Mouse (Mus musculus): ENCODE data around the gene Nkapd1. TPM values are rescaled to one million over a fixed set of nuclear protein-coding genes. Genes with fewer than 3 reads are reported as not detected.

The Nkapd1 gene
- polyA plus RNA-seq, 1 experiment from 2014 or later: 27.0 TPM

GRCm38 (mm10) chr9:50594794-50595417, 22.4 kb downstream of the Nkapd1 start:
- no peaks in the 10 kb centered on the region for H3K27me3 ChIP-seq
- no peak for ATAC-seq (ENCODE audit: low FRiP score)
- H3K4me2 ChIP-seq: no peak overlapping the region
- H3K4me1 ChIP-seq: no peaks in the 10 kb centered on the region
- H3K9me3 ChIP-seq: no peaks in the 10 kb centered on the region
- H3K4me3 ChIP-seq (replicated peaks): no peak overlapping the region
- H3K9ac ChIP-seq: no peak overlapping the region
- WGBS: 83% methylated on average over 12 of the region's 12 CpGs
- no peak overlapping the region for H3K27ac ChIP-seq
- peaks cover 48% of the 10 kb centered on the region for H3K36me3 ChIP-seq (replicated peaks)

- Histone ChIP-seq H3K27ac (no peak overlapping the region), H3K36me3 (replicated peaks) (peaks cover 38% of the 10 kb centered on the region), H3K4me3 (replicated peaks) (no peak overlapping the region), H3K9ac (no peak overlapping the region), H3K4me2 (no peak overlapping the region), H3K9me3 (no peaks in the 10 kb centered on the region), H3K27me3 (no peaks in the 10 kb centered on the region), H3K4me1 (no peaks in the 10 kb centered on the region)
- 73% methylated on average over 3 of the region's 3 CpGs for WGBS
- no peak for ATAC-seq (ENCODE audit: low FRiP score)
Observed at GRCm38 (mm10) chr9:50593544-50593943, 23.7 kb downstream of the Nkapd1 start.

- Histone ChIP-seq H3K9ac (no peak overlapping the region), H3K27me3 (no peaks in the 10 kb centered on the region), H3K27ac (no peak overlapping the region), H3K4me3 (replicated peaks) (no peak overlapping the region), H3K4me1 (no peaks in the 10 kb centered on the region), H3K9me3 (no peaks in the 10 kb centered on the region), H3K36me3 (replicated peaks) (peaks cover 32% of the 10 kb centered on the region), H3K4me2 (no peak overlapping the region)
- WGBS: 90% methylated on average over 9 of the region's 9 CpGs
- ATAC-seq (ENCODE audit: low FRiP score): no peak
Observed at GRCm38 (mm10) chr9:50592955-50593354, 24.3 kb downstream of the Nkapd1 start.

GRCm38 (mm10) chr9:50590856-50591518, 26.3 kb downstream of the Nkapd1 start:
- H3K4me1 ChIP-seq: no peaks in the 10 kb centered on the region
- H3K4me2 ChIP-seq: no peak overlapping the region
- no peak overlapping the region for H3K27ac ChIP-seq
- H3K9me3 ChIP-seq: no peaks in the 10 kb centered on the region
- no peak for ATAC-seq (ENCODE audit: low FRiP score)
- H3K27me3 ChIP-seq: no peaks in the 10 kb centered on the region
- no peak overlapping the region for H3K4me3 ChIP-seq (replicated peaks)
- WGBS: 76% methylated on average over 10 of the region's 10 CpGs
- peaks cover 13% of the 10 kb centered on the region for H3K36me3 ChIP-seq (replicated peaks)
- no peak overlapping the region for H3K9ac ChIP-seq

GRCm38 (mm10) chr9:50586955-50587354, 30.3 kb downstream of the Nkapd1 start:
- Histone ChIP-seq H3K4me3 (replicated peaks) (no peak overlapping the region), H3K4me1 (no peaks in the 10 kb centered on the region), H3K9ac (no peak overlapping the region), H3K27me3 (no peaks in the 10 kb centered on the region), H3K9me3 (no peaks in the 10 kb centered on the region), H3K4me2 (no peak overlapping the region), H3K27ac (no peak overlapping the region), H3K36me3 (replicated peaks) (no peaks in the 10 kb centered on the region)
- no peak for ATAC-seq (ENCODE audit: low FRiP score)
- 83% methylated on average over 4 of the region's 4 CpGs for WGBS

- H3K9me3 ChIP-seq: no peaks in the 10 kb centered on the region
- ATAC-seq (ENCODE audit: low FRiP score): no peak
- H3K27me3 ChIP-seq: no peaks in the 10 kb centered on the region
- 90% methylated on average over 6 of the region's 6 CpGs for WGBS
- no peaks in the 10 kb centered on the region for H3K36me3 ChIP-seq (replicated peaks)
- H3K27ac ChIP-seq: no peak overlapping the region
- no peak overlapping the region for H3K9ac ChIP-seq
- H3K4me3 ChIP-seq (replicated peaks): no peak overlapping the region
- H3K4me1 ChIP-seq: no peaks in the 10 kb centered on the region
- no peak overlapping the region for H3K4me2 ChIP-seq
Observed at GRCm38 (mm10) chr9:50585145-50585818, 32.0 kb downstream of the Nkapd1 start.

- H3K9me3 ChIP-seq: no peaks in the 10 kb centered on the region
- WGBS: 23% methylated on average over 4 of the region's 4 CpGs
- H3K9ac ChIP-seq: no peak overlapping the region
- H3K4me2 ChIP-seq: no peak overlapping the region
- no peaks in the 10 kb centered on the region for H3K27me3 ChIP-seq
- no peak overlapping the region for H3K27ac ChIP-seq
- no peaks in the 10 kb centered on the region for H3K4me1 ChIP-seq
- H3K36me3 ChIP-seq (replicated peaks): no peaks in the 10 kb centered on the region
- ATAC-seq (ENCODE audit: low FRiP score): no peak
- no peak overlapping the region for H3K4me3 ChIP-seq (replicated peaks)
Observed at GRCm38 (mm10) chr9:50580370-50580769, 36.9 kb downstream of the Nkapd1 start.

GRCm38 (mm10) chr9:50569599-50570525, 47.4 kb downstream of the Nkapd1 start:
- WGBS: 76% methylated on average over 10 of the region's 10 CpGs
- no peaks in the 10 kb centered on the region for H3K27me3 ChIP-seq
- H3K4me3 ChIP-seq (replicated peaks): no peak overlapping the region
- no peak overlapping the region for H3K4me2 ChIP-seq
- no peaks in the 10 kb centered on the region for H3K9me3 ChIP-seq
- H3K4me1 ChIP-seq: no peaks in the 10 kb centered on the region
- no peak overlapping the region for H3K9ac ChIP-seq
- no peak overlapping the region for H3K27ac ChIP-seq
- no peaks in the 10 kb centered on the region for H3K36me3 ChIP-seq (replicated peaks)
- no peak for ATAC-seq (ENCODE audit: low FRiP score)

- 89% methylated on average over 2 of the region's 2 CpGs for WGBS
- Histone ChIP-seq H3K4me2 (no peak overlapping the region), H3K27me3 (no peaks in the 10 kb centered on the region), H3K4me1 (no peaks in the 10 kb centered on the region), H3K4me3 (replicated peaks) (no peak overlapping the region), H3K36me3 (replicated peaks) (no peaks in the 10 kb centered on the region), H3K9me3 (no peaks in the 10 kb centered on the region), H3K27ac (no peak overlapping the region), H3K9ac (no peak overlapping the region)
- no peak for ATAC-seq (ENCODE audit: low FRiP score)
Observed at GRCm38 (mm10) chr9:50567881-50568280, 49.4 kb downstream of the Nkapd1 start.

- no peak for ATAC-seq (ENCODE audit: low FRiP score)
- H3K4me2 ChIP-seq: no peak overlapping the region
- 94% methylated on average over 4 of the region's 4 CpGs for WGBS
Observed at GRCm38 (mm10) chr9:50567372-50567771, 49.9 kb downstream of the Nkapd1 start.

GRCm38 (mm10) chr9:50565940-50566339, 51.3 kb downstream of the Nkapd1 start:
- Histone ChIP-seq H3K36me3 (replicated peaks) (no peaks in the 10 kb centered on the region), H3K4me3 (replicated peaks) (no peak overlapping the region), H3K9me3 (no peaks in the 10 kb centered on the region), H3K27me3 (no peaks in the 10 kb centered on the region), H3K4me1 (no peaks in the 10 kb centered on the region), H3K9ac (no peak overlapping the region), H3K27ac (no peak overlapping the region), H3K4me2 (no peak overlapping the region)
- 89% methylated on average over 4 of the region's 4 CpGs for WGBS
- no peak for ATAC-seq (ENCODE audit: low FRiP score)

More at GRCm38 (mm10) chr9:50567372-50567771, 49.9 kb downstream of the Nkapd1 start:
- no peaks in the 10 kb centered on the region for H3K36me3 ChIP-seq (replicated peaks)
- H3K4me3 ChIP-seq (replicated peaks): no peak overlapping the region
- H3K9me3 ChIP-seq: no peaks in the 10 kb centered on the region
- H3K27me3 ChIP-seq: no peaks in the 10 kb centered on the region
- H3K27ac ChIP-seq: no peak overlapping the region
- H3K4me1 ChIP-seq: no peaks in the 10 kb centered on the region
- no peak overlapping the region for H3K9ac ChIP-seq

- no peak overlapping the region for H3K9ac ChIP-seq
- no peaks in the 10 kb centered on the region for H3K36me3 ChIP-seq (replicated peaks)
- no peak overlapping the region for H3K27ac ChIP-seq
- no peak overlapping the region for H3K4me2 ChIP-seq
- H3K4me3 ChIP-seq (replicated peaks): no peak overlapping the region
- WGBS: 82% methylated on average over 7 of the region's 7 CpGs
- no peaks in the 10 kb centered on the region for H3K9me3 ChIP-seq
- no peaks in the 10 kb centered on the region for H3K4me1 ChIP-seq
- H3K27me3 ChIP-seq: no peaks in the 10 kb centered on the region
- ATAC-seq (ENCODE audit: low FRiP score): no peak
Observed at GRCm38 (mm10) chr9:50565173-50565572, 52.1 kb downstream of the Nkapd1 start.

Data from forebrain, embryonic 12.5 days (tissue).